Mouse (Mus musculus) adrenal gland, postnatal 4 days (tissue): ENCODE measurements around the gene Gm20388. TPM values are rescaled to one million over a fixed set of nuclear protein-coding genes. Genes with fewer than 3 reads are reported as not detected.

Source experiments
- DNase-seq, 2 experiments: peaks; one replicate each; pipeline ENCODE4 v3.0.0; 2021 to 2022; ENCODE audit warnings: low spot score in 2 of 2, mixed read lengths in 2 of 2
- total RNA-seq, 2 experiments: library from RNA; stranded (reverse); gene quantifications; 2 replicates each; pipeline ENCODE4 v1.2.3; 2021

The Gm20388 gene
- total RNA-seq, 2 experiments from 2014 or later = 8.8 TPM; not detected in 1

GRCm38 (mm10) chr8:120039313-120039919 is 128.8 kb downstream of the Gm20388 start:
- DNase-seq = no peak

- no peak for DNase-seq
Measured at GRCm38 (mm10) chr8:120040861-120041260, 130.2 kb downstream of the Gm20388 start.

DNA sequence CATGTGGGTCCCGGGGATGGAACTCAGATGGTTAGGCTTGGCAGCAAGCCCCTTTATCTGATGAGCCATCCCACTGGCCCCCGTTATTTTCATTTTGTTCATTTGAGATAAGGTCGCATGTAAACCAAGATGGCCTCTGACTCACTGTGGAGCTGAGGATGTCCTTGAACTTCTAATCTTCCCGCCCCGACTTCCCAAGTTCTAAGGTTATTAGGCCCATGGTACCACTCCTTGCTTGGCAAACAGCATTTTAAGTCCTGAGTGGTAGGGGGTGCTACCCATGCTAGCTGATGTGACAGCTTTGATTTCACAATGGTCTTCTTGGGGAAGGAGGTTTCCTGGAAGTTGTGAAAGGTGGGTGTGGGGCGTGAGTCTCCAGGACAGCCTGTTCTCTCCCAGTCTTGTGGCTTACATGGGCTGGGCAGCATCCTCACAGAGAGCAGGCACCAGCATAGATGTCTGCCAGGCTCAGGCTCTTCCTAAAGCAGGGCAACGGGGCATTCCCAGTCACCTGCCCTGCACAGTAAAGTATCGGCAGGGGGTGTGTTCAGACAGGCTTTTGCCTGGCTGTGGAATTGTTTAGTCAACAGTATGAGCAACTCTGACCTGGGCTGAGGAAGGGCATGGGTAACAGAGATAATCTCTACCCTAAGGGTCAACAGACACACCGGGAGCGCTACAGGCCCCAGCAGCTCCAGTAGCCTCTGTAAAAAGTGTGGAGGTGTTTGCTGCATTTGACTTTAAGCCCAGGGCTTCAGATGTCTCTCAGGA is 132.1 kb downstream of the Gm20388 start:
- no peak for DNase-seq

- no peak for DNase-seq
Measured at GRCm38 (mm10) chr8:120044907-120045306, 134.3 kb downstream of the Gm20388 start.

DNA sequence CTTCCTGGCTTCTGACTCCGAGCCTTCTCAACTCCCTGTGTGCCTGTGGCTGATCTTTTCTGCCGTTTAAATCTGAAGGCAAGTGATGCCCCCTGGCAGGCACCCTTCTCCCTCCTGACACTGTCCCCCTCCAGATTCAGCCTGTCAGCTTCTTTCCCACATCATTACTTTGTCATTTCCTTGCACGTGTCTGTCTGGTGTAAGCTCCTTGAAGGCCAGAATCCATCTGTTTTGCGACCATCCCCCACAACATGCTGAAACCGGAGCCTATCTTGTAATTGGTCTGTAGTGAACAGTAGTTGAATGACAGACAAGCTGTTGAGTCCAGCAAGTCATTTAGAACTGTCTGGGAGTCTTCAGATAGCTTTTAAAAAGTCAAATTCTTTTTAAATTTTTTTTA is 134.8 kb downstream of the Gm20388 start:
- no peak for DNase-seq

DNA sequence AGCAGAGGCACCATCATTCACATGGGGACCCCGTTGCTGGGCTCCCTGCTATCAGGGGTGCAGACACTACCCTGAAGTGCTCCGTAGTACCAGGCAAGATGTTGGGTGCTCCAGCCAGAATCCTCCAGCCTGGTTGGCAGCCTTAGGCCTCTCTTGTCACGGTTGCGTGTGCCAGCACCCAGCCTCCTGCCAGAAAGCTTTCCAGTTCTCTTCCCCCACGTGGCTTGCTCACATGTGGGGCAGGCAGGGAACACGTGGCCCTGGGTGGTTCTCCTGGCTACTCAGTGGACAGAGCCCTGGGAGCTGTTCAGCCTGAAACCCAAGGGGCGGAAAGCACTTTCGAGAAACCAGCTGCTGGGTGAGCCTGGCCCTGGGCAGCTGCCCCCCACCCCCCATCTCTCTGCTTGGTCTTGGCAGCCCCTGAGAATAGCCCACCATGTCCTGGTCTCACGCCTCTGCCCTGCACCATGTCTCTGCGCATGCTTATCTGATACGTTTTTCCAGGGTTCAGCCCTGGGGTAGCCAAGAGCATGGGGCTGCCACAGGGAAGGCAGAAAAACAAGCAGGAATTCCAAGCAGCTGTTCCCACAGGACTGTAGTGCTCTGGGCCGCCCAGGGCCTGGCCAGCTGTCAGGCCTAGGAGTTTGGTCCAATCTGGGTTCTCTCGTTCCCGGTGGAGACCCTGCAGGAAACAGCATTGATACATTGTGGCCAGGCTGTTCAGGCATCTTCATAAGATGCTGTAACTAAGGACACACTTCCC is 135.8 kb downstream of the Gm20388 start:
- DNase-seq = no peak

GRCm38 (mm10) chr8:120049949-120050348 is 139.3 kb downstream of the Gm20388 start:
- no peak for DNase-seq

GRCm38 (mm10) chr8:120050376-120050775 is 139.7 kb downstream of the Gm20388 start:
- DNase-seq = no peak

- DNase-seq = no peak
Measured at GRCm38 (mm10) chr8:120051006-120051405, 140.4 kb downstream of the Gm20388 start.

DNA sequence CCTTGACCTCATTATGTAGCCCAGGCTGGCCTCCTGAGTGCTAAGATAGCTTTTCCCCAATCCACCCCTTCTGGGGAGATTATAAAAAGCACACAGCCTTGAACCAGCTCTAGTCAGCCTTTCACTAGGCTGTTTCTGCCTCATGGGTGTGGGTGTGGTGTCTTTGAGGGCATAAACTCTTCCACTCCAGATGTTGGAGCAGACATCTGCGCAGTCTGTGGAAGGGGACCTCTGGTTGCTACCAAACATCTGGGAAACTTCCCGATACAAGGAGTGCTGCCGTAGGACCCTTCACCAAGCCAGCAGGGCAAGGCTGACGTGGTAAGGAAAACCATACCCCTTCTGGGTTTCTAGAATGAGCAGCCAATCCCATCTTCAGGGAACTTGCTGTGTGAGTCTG is 141.3 kb downstream of the Gm20388 start:
- DNase-seq = no peak

DNA sequence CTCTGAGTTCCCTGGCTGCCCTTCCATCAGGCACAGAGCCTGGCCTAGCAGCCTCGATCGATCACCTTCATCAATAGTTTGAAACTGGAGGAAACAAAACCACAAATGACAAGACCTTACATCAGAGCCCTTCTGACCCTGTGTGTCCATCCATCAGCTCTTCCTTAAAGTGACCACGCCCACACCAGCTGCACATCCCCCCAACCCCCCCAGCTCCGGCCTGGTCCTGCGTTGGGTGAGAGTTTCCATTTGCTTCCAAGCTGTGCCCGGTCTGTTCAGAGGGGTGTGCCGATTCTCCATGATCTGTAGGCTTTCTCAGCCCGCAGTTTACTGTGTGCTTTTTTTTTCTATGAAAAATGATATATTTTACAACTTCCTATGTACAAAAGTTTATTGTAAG is 141.7 kb downstream of the Gm20388 start:
- DNase-seq = no peak

DNA sequence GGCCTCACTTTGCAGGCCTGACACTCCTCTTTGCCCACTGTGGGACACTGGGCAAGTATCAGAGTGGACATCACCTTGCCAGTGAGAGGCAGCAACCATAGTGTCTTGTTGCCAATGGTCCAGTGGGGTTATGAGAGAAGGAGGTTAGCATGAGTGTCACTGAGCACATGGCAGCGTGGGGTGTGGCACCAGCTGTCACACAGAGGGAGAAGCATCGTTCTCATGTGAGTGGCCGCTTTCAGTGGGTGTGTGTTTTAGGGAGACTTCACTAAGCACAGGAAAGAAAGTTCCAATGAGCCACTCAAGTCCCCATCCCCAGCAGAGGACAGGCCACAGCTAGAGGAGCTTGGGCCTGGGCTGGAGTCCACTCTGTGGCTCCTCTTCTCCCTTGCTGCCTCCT is 144.2 kb downstream of the Gm20388 start:
- DNase-seq = no peak

DNA sequence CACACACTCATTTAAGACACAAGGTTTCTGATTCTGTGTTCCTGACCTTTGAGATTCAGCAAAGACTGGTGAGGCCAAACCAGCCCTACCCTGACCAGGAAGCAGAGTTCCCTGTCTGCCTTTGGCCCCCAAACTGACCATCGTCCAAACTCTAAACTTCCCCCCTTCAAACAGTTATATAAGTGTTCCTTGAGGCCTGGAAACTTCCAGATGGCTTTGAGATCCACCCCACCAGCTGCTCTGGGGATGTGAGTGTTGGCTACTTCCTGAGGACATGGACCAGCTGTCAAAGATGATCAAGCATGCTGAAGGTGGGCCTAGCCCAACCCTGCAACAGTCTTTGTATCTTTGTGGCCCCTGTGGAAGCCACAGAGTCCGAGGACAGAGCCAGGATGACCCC is 146.4 kb downstream of the Gm20388 start:
- no peak for DNase-seq

GRCm38 (mm10) chr8:120062742-120063141 is 152.1 kb downstream of the Gm20388 start:
- DNase-seq = no peak

GRCm38 (mm10) chr8:120063326-120063725 is 152.7 kb downstream of the Gm20388 start:
- DNase-seq = no peak

- no peak for DNase-seq
Measured at GRCm38 (mm10) chr8:120065611-120066010, 155.0 kb downstream of the Gm20388 start.

DNA sequence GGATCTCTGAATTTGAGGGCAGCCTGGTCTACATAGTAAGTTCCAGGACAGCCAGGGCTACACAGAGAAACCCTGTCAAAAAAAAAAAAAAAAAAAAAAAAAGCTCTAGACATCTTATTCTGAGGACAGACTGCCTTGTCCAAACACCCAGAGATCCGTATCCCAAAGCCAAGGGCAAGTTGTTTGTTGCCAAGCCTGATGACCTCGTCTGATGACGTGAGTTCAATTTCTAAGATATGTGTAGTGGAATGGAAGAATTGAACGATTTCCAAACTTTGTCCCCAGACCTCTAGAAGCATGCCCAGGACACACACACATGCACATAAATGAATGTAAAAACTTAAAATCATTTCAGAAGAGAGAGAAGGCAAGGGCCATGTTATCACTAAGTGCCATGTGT is 155.6 kb downstream of the Gm20388 start:
- DNase-seq = no peak

GRCm38 (mm10) chr8:120067936-120068668 is 157.5 kb downstream of the Gm20388 start:
- DNase-seq = no peak

DNA sequence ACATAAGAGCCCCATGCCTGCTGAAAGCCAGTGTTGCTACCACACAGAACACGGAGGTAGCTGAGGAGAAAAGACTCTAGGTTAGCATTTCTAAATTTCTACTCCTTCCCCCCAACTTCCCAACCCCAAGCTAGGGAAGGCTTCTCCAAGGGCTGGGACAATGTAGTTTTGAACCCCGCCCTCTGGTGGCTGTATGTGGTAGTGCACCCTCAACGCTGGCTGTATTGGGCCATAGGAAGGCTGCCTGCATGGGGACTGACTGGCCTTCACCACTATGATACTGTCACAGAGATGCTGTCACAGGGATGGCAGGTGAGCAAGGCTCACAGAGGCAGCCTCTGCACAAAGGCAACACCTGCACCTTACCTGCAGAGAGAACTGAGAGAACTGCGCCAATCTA is 161.0 kb downstream of the Gm20388 start:
- peak; percentile 62 to 73 for DNase-seq

DNA sequence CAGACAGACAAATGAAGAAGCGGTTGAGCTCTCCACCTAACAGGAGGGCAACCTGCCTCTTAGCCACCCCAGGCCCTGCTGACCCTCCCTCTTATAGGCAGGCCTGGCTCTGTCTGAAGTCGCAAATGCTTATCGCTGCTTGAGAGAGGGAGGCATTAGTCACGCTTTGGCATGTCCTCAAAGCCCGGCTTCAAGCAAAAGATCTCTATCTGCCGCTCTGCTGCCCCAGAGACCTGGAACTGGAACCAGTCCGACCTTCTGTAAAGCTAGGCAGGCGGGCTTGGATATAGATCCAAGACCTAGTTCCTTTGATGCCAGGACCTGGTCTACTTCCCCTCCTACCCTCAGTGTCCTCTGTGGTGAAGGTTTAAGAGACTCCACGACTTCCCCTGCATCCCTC is 161.6 kb downstream of the Gm20388 start:
- peak in 1 of 2 experiments; percentile 34 for DNase-seq

DNA sequence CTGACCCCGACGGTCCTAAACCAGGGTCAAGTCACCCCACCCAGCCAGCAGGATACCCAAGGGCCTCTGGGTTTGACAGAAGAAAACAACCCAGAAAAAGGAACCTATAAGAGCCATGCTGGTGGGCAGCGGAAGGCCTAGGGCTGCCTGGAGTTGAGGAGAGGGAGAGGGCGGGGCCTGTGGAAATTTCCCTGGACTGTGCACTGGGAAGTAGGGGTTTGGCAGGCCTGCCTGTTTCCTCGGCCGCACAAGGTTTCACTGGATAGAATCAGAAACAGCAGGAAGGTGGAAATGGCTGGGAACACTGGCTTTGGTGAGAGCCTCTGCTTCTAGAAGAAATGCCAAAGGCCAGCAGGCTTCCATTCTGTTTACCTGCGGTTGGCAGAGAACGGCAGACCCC is 162.2 kb downstream of the Gm20388 start:
- DNase-seq = no peak
